Mouse (Mus musculus) large intestine, adult 2 months (tissue): ENCODE measurements at regions not wholly inside any gene's neighbourhood (a gene's known extent, or its start where the extent isn't known, plus 50 kb on each side); places are given as distances from the start of the nearest gene placed in this dataset.
A peak's percentile ranks its signal among the peaks of the same experiment; 100 is the strongest.

ENCODE experiments used
- DNase-seq: peaks from one replicate; pipeline ENCODE4 v3.0.0-alpha.2; 2012; ENCODE audit warnings: low read depth, low spot score
- whole genome bisulfite sequencing: fragments of 180-500 bp; shearing (Covaris S2); methylation state at CpG from one replicate; pipeline ENCODE4 v1.1.7; 2018; 5-methylcytosine and 5-hydroxymethylcytosine counted together

DNA sequence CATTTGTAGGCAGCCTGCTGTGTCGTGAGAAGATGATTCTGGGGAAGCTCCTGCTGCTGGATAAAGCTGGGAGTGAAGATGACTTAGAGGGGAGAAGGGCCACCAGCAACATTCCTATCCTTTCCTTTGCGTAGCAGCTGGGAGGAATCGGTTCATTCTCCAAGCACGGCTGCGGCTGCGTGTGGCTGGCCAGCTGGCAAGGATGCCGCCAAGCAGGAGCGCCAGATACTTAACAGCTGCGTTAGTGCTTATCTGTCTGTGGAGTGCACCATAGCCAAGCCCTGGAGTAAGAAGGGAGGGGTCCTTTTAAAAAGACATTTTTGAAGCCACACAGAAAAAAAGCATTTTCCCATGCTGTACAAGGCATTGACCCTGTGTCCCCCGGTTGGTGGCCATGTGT, 361.4 kb upstream of the Arglu1 start:
- 68% methylated on average over 10 of the region's 10 CpGs for WGBS
- DNase-seq = no peak

DNA sequence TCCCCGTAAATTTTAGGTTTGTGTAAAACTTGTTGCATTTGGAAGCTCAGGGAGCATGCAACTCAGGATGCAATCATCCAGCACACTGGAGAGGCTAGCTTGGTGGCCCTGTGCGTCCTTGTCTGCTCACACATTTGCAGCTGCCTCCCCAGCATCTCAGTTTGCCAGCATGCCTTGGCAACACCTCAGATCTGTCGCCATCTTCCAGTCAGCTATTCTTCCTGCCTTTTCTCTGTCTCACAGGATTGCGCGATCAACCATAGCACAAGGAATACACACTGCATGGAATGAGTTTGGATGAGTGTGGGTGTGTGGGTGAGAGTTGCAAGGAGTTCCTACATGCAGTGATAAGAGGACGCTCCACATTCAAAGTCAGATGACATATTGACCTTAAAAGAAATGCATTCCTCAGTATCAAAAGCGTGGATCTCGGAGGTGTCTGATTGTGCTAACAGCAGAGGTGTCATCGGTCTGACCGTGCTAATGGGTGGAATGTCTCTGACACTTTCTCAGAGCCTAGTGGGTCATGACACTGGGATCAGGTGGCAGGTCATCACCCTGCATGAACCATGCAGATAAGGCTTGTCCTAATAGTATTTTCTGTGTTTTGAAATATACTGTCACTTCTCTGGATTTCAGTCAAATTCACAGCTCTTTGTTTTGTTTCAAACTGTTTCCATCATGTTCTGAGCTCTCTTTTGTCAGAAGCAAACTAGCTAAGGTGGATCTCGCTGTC, 360.6 kb upstream of the Arglu1 start:
- WGBS = 85% methylated on average over 11 of the region's 11 CpGs
- no peak for DNase-seq

- 86% methylated on average over 14 of the region's 14 CpGs for WGBS
- DNase-seq = no peak
Observed at GRCm38 (mm10) chr8:9048116-9048515, 357.8 kb upstream of the Arglu1 start.

GRCm38 (mm10) chr8:9042835-9043792, 352.8 kb upstream of the Arglu1 start:
- DNase-seq = no peak
- WGBS = 43% methylated on average over 10 of the region's 10 CpGs

DNA sequence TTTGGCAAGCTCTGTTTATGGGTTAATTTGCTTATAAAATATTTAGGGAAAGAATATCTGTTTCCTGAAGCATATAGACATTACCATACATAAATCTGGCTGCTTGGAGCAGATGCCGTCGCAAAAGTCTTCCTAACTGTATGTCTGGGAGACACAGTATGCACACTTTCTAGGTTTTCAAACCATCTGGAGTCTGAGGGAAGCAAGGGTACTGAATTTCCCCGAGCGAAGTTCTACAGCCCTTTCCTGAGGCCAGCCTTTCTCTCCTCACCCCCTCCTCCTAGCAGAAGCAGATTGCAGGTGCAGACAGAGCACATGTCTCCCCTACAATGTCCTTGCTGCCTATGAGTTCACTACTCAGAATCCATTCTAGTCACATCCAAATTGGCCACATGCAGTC, 338.8 kb upstream of the Arglu1 start:
- WGBS = 76% methylated on average over 4 of the region's 4 CpGs

DNA sequence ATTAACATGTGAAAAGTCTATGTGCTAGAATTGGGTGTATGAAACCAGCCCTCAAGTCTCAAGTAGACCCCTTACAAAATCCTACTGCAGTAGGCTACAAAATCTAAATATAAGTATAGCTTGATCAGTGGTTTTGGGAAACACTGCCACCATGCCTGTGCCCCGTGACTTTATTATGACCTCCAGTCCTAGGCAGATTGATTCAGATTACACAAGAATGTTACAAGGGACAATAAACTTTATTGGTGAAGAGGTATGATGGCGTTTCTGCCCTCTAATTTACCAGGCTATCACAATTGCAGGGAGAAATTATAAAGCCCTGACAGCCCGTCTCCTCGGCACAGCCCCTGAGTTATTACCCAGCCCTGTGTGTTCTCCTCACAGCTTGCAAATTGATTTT, 337.4 kb upstream of the Arglu1 start:
- WGBS = 29% methylated on average over 4 of the region's 4 CpGs
- DNase-seq = peak; percentile 21

More for the DNA sequence above, 338.8 kb upstream of the Arglu1 start:
- DNase-seq = no peak

GRCm38 (mm10) chr8:9025872-9026271, 335.6 kb upstream of the Arglu1 start:
- 57% methylated on average over 3 of the region's 3 CpGs for WGBS
- DNase-seq = no peak

DNA sequence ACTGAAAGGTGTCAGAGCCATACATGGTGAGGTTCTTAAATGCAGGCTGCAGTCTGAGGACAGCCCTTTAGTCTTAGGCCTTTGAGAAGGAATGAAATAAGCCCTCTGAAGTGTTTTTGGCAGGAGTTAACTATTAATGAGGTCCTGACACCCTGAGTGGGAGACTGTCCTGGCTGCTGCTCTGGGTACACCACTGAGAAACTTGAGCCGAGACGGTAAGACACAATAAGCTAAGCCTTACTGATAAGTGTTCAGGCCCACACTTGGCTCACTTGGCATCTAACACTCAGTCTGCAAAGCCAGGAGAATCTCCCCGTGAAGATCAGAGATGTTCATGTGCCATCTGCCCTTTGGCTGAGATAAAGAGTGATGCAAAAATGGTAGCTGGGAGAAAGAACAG, 335.1 kb upstream of the Arglu1 start:
- WGBS = 69% methylated on average over 3 of the region's 3 CpGs
- DNase-seq = no peak

DNA sequence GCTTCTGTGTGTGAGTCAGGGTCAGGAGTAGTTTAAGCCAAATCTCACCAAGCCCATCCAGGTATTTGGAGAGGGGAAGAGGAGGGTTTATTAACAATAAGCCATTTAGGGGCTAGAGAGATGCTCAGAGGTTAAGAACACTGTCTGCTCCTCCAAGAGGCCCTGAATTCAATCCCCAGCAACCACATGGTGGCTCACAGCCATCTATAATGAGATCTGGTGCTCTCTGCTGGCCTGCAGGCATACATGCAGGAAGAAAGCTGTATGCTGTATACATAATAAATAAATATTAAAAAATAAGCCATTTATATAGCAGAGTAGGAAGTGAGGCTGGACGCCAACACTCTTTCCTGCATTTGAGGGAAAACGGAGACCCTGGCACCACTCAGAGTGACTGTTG, 330.4 kb upstream of the Arglu1 start:
- no peak for DNase-seq
- 88% methylated on average over 2 of the region's 2 CpGs for WGBS

- WGBS = 62% methylated on average over 3 of the region's 3 CpGs
- no peak for DNase-seq
Observed at GRCm38 (mm10) chr8:9020180-9020579, 329.9 kb upstream of the Arglu1 start.

- DNase-seq = no peak
- WGBS = 46% methylated on average over 3 of the region's 3 CpGs
Observed at GRCm38 (mm10) chr8:9011785-9012510, 321.6 kb upstream of the Arglu1 start.

DNA sequence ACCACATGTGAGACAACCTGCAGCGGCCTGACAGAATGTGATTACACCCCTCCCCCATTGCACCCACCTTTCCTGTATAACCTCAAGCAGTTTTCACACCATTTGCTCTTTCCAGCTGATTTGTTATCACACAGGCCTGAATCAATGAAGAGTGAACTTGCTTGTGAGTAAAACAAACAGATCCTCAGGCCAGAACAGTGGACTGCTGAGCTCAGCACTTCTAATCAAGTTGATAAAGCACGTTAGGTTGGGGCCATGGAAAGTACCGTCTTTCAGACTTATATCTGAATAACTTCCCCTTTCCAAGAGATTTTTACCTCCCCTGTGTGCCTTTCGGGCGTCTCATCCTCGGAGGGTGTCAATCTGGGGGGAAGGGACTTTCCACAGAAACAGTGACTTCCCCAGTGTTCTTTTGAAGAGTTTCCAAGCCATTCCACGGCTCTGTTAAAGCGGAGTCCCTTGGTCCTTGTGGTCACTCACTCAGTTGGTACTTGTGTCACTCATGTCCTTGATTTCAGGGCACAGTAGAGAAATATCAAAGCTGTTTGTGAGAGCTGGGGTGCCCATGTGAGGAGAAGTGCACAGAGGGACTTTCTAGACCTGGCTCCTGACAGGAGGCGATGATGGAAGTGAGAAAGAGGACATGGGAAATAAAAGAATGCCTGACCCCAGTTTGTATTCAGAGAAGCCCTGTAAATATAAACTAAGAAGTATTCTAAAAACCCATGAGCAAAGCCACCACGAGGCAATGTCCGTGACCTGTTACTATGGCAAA, 317.9 kb upstream of the Arglu1 start:
- no peak for DNase-seq
- WGBS = 79% methylated on average over 11 of the region's 11 CpGs

DNA sequence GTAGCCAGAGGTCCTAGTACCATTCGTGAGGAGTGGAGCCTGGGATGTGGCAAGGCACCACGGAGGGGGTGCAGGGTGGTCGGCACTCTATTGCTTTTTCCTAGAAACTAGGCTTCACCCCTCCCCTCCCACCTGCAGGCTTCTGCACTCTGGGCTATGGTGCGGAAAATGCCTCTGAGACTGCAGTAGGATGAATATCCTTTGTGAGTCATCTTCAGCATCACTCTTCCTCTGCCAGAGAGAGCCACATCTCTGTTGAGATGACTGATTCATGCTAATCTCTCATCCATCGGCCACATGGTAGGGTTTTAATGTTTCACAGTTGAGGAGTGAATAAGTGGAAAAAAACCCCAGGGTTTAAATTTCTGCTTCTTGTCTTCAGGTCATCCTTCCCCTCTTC, 309.6 kb upstream of the Arglu1 start:
- WGBS = 94% methylated on average over 5 of the region's 5 CpGs
- no peak for DNase-seq

DNA sequence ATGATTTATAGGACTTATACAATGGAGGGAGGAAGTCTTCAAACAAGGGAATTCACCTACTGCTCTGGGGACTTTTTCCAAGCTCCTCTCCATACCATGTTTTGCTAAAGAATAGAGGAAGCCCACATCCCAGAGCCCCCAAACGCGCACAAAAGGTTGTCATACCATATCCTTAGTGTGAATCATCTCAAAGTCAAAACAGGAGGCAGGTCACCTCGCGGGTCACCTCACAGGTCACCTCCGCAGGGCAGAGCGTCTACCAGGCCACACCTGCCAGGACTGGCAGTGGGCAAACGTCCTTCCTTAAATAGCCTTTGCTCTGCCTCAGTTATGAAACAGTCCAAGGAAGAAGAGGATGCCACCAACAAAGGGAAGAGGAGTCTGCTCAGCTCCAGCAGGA, 307.3 kb upstream of the Arglu1 start:
- 67% methylated on average over 7 of the region's 7 CpGs for WGBS

DNA sequence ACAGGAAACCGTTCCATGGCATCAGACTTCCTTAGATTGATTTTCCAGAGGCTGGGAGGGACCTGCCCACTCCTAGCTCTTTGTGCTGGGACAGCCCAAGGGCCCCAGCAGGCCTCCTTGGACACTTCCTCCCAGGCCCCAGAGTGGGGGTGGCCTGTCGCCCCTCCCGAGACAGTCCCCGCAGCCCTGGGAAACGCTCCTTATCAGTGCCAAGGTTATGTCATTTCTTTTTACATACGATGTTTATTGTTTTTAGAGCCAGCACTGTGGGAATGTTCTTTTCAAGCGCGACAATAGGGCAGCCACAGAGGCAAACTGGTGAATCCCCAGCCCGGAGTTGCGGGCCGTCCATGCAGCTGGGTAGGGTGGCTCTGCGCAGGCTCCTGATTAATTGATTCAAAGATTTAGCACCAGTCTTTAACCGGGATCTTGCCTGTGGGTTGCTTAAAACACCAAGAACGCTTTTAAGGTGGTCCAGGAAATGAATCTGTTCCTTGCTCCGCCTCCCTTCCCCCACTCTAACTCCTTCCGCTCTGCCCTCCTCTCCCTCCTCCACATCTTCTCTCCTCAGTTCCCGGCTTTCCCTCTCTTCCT, 304.4 kb upstream of the Arglu1 start:
- DNase-seq = no peak
- whole genome bisulfite sequencing = 19% methylated on average over 17 of the region's 17 CpGs

More for the DNA sequence above, 307.3 kb upstream of the Arglu1 start:
- no peak for DNase-seq

- 63% methylated on average over 7 of the region's 7 CpGs for WGBS
Observed at GRCm38 (mm10) chr8:8994008-8994407, 303.7 kb upstream of the Arglu1 start.

DNA sequence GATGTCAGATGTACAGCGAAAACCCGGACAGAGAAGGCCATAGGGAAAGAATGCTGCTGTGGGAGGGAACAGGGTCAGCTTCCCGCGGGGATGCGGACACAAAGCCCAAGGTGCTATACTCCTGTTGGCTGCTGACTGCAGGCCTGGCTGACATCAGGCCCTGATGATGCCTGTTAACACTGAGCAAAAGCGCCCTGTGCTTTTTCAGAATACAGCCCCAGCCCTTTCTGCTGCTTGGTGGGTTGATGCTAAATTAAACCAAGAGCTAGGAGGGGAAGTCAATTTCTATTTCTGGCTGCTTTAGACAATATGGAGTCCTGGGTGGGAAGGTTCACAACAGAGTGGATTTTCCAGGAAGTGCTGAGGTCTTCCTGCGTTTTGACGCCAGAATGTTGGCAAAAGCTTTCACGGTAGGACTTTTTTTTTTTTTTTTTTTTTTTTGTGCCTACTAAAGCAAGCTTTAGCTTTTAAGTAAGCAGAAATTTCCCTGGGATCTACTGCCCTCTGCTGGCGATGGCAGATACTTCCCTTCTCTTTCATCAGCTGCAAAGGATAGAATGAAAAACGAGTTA, 302.2 kb upstream of the Arglu1 start:
- WGBS = 20% methylated on average over 11 of the region's 11 CpGs
- peak; percentile 60 for DNase-seq

More at GRCm38 (mm10) chr8:8994008-8994407, 303.7 kb upstream of the Arglu1 start:
- no peak for DNase-seq

- 69% methylated on average over 8 of the region's 8 CpGs for WGBS
- DNase-seq = no peak
Observed at GRCm38 (mm10) chr8:8991026-8991425, 300.7 kb upstream of the Arglu1 start.

GRCm38 (mm10) chr8:8986068-8986467, 295.7 kb upstream of the Arglu1 start:
- DNase-seq = no peak
- WGBS = 80% methylated on average over 9 of the region's 9 CpGs
